Mouse (Mus musculus): ENCODE results near the gene Psap.

- no peak for TF ChIP-seq CHD2 (IDR thresholded peaks at IDR 0.05; ENCODE audit: low read depth, low read length)
- TF ChIP-seq ZNF384 (IDR thresholded peaks at IDR 0.05; ENCODE audit: low read depth, low read length): no peak
- TF ChIP-seq ZC3H11A (IDR thresholded peaks at IDR 0.05; ENCODE audit: borderline replicate concordance, low read depth, low read length): no peak
- TF ChIP-seq MAFK (IDR thresholded peaks at IDR 0.05; ENCODE audit: insufficient read depth, low read depth, low read length): no peak
Observed at GRCm38 (mm10) chr10:60351248-60351647, 73.8 kb downstream of the Psap start.

All from ES-E14 (cell line).